Mouse (Mus musculus) mouse embryonic stem cell (cell line): ENCODE measurements around the gene Epha5.

Experiments
- in situ Hi-C, 2 experiments: fragments of 300-500 bp; cut with MboI; formaldehyde crosslinking; loops; 1 replicate in 1 of 2; 3 replicates in 1 of 2; pipeline ENCODE4 v1.14.3; 2019 to 2020; ENCODE audit warnings: low sequenced_read_pairs in 2 of 2, low pct_unique_long_range_greater_than_20kb in 1 of 2, mixed read lengths in 1 of 2; ENCODE audit not compliant: unreplicated experiment in 1 of 2

The Epha5 gene

DNA sequence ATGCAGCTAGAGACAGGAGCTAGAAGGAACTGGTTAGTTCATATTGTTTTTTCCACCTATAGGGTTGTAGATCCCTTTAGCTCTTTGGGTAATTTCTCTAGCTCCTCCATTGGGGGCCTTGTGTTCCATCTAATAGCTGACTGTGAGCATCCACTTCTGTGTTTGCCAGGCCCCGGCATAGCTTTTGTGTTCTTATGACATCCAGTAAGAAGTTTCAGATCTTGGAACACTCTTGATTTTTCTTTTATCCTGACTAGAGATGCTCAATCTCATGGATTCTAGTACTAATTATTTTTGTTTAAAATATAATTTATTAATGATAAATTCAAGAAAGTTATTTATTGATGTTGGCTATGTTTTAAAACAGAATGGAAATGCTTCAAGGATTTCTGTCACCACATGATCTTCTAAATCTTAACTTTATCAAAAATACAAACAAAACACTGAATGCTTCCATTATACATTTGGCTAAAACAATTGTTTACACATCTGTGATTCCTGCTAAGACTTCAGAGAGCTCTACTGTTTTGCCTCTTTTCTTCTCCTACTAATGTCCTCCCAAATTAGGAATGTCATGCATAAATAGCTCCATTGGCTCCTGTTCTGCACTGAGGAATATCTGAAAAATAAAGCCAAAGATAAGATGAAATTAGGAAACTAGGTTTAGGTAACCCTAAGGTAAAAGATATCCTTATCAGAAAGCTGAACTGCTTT lies 379.8 kb downstream of the Epha5 start:
- in situ Hi-C loops = no loop called here
